Mouse (Mus musculus) cerebellum, adult 11-12 months (tissue): ENCODE results near the gene Akr1b3.

Source experiments
- DNase-seq: peaks from one replicate; pipeline ENCODE4 v3.0.0; 2022

The Akr1b3 gene

DNA sequence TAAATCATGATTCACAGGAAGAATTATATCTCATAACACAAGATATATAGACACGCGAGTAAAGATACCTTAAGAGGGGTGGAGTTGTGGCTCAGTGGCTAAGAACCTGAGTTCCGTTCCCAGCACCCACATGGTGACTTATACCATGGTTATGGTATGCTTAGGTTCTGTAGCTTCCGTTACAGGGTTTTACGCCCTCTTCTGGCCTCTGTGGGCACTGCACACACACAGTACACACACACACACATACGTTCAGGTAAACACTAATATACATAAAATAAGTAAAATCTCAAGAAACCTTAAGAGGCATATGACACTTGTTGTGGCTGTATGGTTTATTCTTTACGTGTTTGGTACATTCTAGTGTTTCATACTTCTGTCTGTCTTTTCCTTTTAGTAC, 4.8 kb upstream of the Akr1b3 start:
- DNase-seq, result no peak

- no peak for DNase-seq
Measured at GRCm38 (mm10) chr6:34318636-34319035, 1.4 kb upstream of the Akr1b3 start.

DNA sequence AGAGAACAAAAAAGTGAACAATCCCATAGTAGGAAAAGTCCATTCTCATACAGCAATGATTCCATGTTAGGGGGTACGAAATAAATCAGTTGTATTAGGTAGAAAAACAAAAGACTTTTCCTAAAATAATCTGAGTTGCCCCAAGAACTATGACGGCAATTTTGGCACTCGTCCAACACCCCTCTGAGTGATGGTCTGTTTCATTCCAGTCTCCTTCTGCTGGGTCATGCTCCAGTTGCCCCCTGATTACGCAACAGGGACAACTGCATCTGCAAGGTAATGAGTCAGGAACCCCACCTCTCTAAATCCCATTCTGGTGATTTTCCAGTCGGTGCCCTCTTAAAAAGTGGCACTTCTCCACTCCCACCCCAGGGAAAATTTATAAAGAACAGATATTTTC, 894 bp upstream of the Akr1b3 start:
- DNase-seq, result peak; percentile 30

- DNase-seq, result no peak
Measured at GRCm38 (mm10) chr6:34313921-34314320, 3.4 kb downstream of the Akr1b3 start.

DNA sequence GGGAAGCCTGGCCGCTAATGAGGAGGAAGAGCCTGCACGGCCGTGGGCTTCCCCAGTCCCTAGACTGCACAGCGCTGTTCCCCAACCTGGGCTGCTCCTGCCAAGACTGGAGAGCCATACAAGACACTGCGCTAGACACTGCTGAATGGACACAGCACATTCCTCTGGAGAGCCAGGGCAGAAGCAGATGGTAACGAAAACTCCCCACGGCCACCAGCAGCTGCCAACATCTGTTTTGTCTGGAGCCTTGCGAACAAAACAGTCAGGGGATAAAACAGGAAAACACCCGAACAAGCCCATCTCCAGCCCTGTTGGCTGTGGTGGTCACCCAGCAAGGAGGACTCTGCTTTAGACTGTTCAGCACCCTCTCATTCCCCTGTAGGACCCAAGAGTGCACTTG, 3.9 kb downstream of the Akr1b3 start:
- no peak for DNase-seq

GRCm38 (mm10) chr6:34310023-34310595, 7.2 kb downstream of the Akr1b3 start:
- no peak for DNase-seq

- no peak for DNase-seq
Measured at GRCm38 (mm10) chr6:34309526-34309925, 7.8 kb downstream of the Akr1b3 start.

DNA sequence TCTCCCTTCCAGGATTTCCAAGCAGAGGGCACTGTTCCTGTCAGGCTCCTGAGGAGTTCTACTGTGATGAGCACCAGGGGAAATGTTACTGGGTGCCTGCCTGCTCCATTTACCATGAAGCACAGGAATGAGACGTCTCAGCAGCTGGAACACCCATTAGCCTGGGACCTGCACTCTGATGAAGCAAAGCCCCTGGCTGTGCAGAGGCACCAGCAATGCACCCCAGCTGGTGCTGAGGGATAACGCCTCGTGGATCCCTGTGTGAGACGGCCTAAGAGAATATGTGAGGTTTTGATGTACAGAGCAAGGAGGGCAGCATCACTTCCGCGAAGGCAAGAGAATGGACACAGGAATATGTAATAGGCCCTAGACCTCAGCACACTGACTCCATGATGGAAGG, 10.5 kb downstream of the Akr1b3 start:
- no peak for DNase-seq

DNA sequence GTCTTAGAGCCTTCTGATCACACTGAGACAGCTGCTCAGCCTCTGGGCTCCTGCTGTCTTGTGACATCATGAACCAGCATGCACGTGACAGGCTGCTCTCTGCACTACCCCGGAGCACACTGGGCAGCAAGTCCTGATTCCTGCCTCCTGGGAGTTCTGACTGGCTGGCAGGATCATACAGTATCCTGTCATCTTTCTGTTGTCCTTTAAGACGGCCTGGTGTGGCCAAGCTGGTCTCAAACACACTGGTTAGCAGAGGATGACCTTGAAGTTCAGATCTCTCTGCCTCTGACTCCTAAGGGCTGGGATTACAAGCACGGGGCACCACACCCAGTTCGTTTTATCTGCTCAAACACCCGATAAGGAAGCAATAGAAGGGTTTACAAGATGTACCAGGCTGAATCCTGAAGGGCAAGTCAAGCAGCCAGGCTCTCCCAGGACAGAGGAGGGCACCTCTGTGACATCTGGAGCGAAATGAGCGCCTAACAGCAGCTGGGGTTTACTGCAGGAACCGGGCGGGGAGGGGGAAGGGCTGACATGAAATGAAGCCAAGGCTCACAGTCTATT, 12.5 kb downstream of the Akr1b3 start:
- no peak for DNase-seq

GRCm38 (mm10) chr6:34297055-34297454, 20.2 kb downstream of the Akr1b3 start:
- DNase-seq, result no peak

GRCm38 (mm10) chr6:34295437-34295836, 21.8 kb downstream of the Akr1b3 start:
- no peak for DNase-seq

GRCm38 (mm10) chr6:34292882-34293487, 24.3 kb downstream of the Akr1b3 start:
- DNase-seq, result no peak

DNA sequence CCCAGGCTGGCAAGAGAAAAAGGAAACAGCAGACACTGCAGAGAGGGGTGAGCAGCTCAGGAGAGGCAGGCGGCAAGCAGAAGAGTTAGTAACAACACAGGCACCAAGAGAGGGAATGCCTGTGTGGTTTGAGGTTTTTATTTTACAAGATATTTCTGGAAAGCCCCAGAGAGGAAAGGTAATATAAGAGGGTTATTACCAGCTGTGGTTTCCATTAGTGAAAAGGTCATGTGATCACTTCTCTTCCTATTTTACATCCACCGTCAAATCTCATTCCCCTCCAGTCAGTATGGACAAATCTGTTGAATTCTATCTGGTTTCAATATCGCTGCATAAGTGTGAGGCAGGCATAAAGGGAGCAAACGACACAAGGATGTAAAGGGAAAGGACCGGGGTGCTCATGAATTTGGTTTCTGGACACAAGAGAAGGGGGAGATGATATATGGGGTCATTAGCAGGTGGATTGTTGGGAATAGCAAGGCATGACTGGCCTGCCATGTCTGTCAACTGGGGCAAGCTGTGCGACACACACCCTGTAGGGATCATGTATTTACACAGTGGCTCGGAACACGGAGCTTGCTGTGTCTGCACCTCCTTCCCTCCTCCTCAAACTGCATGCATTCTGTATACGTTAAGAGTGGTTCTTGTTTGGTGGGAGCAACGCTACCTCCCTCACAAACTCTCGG, 24.9 kb downstream of the Akr1b3 start:
- no peak for DNase-seq

DNA sequence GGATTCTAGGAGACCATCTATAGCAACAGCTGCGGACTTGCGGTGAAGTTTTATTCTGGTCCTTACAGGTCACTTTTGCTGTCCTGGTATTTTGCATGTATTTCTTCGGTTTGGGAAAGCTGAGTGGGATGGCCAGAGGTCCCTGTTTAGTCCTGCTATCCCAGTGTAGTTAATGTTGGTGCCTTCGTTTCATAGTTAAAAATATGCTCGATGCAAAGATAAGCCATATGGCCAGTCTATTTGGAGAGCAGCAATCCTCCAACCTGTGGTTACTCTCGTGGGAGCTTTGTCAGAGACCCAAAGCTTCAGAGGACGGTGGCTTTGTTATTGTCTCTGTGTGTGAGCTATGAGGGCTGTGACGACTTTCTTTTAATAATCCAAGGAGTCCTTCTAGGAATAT, 26.6 kb downstream of the Akr1b3 start:
- DNase-seq, result no peak

- DNase-seq, result no peak
Measured at GRCm38 (mm10) chr6:34290091-34290490, 27.2 kb downstream of the Akr1b3 start.

- peak; percentile 15 for DNase-seq
Measured at GRCm38 (mm10) chr6:34288098-34288497, 29.2 kb downstream of the Akr1b3 start.

DNA sequence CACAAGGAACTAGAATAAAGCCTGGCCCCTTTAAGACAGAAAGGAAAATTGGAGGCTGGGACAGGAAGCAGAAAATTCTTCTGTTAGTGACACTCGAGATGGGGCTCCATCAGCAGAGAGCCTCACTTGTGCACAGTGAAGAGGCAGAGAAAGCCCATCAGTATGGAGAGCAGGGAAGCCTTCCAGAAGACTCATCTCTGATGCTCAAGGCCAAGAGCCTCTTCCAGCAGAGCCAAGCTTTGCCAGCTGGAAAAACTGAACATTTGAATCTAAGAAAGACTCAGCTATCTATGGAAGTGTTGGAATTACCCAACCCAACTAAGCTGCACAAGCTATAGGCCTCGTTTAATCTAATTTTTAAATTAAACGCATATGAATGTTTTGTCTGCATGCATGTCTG, 30.4 kb downstream of the Akr1b3 start:
- no peak for DNase-seq

- DNase-seq, result no peak
Measured at GRCm38 (mm10) chr6:34278385-34278784, 38.9 kb downstream of the Akr1b3 start.

GRCm38 (mm10) chr6:34277665-34278064, 39.6 kb downstream of the Akr1b3 start:
- DNase-seq, result no peak

DNA sequence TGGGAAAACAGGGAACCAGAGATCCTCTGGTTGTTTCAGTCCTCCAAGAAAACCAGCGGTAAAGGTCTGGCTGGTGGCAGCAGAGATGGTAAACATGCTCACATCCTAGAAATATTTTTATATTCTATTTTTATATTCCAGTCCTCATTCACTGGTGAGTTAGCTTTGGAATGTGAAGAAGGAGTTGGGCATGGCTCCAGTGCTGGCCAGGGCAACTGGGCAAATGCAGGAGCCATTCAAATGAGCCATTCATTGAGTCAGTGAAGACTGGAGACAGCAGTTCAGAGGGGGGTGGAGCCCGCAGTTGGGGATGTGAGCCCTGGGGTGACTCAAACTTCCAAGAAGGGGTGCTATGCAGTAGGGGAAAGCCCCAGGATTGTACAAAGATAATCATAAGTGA, 42.9 kb downstream of the Akr1b3 start:
- peak; percentile 10 for DNase-seq

- DNase-seq, result no peak
Measured at GRCm38 (mm10) chr6:34273073-34273472, 44.2 kb downstream of the Akr1b3 start.

DNA sequence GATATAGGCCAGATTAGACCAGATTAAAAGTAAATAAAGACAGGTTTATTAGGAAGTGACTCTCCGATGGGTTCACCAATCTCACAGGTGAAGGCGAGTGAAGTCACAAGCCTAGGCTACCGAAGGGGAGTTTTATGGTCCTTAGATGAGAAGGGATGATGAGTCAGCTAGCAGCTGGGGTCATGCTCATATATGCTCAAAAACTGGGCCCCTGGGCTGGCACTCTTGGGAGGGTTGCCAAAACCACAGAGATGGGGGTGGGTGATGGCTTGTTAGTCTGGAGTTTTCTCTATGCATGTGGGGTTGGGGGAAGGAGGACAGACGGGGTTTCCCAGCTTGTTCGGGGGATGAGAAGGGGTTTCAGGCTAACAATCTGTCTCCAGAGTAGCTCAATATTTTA, 44.8 kb downstream of the Akr1b3 start:
- DNase-seq, result no peak

DNA sequence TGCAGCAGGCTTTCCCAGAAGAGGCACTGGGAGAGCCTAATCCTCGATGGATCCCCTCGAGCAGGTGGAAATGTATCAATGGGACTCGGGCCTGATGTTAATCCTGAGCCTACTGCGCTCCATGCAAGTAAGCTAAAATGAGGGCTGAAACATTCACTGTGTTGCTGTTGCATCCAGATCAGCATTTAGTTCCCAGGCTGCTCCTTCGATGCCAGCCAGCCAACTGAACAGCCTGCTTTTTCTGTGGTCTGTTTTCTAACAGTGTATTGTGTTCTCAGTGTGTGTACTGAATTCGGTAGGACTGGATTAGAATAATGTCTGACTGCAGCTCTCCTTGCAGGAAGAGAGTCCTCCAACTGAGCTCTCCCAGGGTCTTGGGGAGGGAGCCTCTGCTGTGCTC, 46.6 kb downstream of the Akr1b3 start:
- no peak for DNase-seq

DNA sequence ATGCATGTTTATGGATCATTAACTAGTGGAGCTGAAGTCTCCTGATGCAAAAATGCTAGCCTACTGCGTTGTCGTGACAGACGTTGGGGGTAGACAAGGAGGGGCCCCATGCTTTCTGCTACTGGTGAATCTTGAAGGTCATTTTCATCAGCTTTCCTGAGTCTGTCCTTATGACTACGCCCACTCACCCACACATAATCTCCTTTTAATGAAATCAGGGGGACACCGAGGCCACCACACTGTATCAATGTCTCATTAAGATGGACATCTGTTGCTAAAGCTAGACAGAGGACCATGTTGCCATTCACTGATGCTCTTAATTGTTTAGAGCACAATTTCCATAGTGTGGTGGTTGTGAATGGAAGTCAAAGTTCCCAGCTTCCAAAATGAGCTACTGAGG, 58.7 kb downstream of the Akr1b3 start:
- no peak for DNase-seq
